Mouse (Mus musculus): ENCODE measurements around the gene Havcr2.

GRCm38 (mm10) chr11:46431129-46431528 is 23.6 kb upstream of the Havcr2 start:
- TF ChIP-seq CTCF (IDR thresholded peaks at IDR 0.05; ENCODE audit: low read depth) (peak; percentile 85), EP300 (optimal IDR thresholded peaks at IDR 0.05) (no peak)
